Mouse (Mus musculus): Measurements from ENCODE around the gene Dcaf1. TPM values are rescaled to one million over a fixed set of nuclear protein-coding genes. Genes with fewer than 3 reads are reported as not detected.

Dcaf1 gene
- total and polyA plus RNA-seq, 3 experiments = 56.3 to 131 (median 58.7) TPM

DNA sequence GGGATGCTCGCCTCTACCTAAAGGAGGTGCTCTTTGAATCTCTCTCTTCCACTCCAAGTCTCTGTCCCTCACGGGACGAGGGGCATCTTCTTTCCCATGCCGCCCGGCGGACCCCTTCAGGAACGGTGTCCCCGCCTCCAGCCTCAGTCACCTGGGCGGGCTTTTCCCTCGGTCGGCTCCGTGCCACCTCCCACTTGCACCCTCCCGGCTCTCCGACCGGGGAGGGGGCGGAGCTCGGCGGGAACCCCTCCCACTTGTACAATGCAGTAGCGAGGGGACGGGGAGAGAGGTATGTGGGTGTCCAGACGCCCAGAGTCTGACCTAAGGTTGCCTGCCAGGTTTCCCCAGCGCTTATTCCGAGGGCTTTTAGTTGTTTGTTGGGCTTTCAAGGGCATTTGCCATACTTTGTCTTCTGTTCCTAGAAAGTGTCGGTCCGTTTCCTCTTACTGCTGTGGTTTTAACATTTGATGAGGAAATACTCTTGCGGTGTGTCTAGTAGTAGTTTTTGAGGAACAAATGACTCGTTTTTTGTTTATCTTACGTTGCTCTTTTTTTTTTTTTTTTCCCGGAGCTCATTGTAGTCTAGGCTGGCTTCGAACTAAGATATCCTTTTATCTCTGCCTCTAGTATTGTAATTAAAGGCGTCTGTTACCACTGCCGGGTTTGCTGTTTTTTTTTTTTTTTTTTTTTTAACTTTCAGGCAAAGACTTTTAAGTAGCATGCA, 869 bp downstream of the Dcaf1 start (continued):
- TF ChIP-seq USF2 (IDR thresholded peaks at IDR 0.05; ENCODE audit: borderline replicate concordance in 1 of 2, insufficient read depth in 1 of 2, low read depth in 1 of 2, low read length in 2 of 2) = no peak
- TF ChIP-seq ETS1 (IDR thresholded peaks at IDR 0.05; ENCODE audit: low read depth, low read length) = peak; percentile 91
- TF ChIP-seq ZMIZ1 (IDR thresholded peaks at IDR 0.05; ENCODE audit: low read depth, low read length) = no peak; the same call in 1 of the 2 replicates
- peak; percentile 23 for TF ChIP-seq NELFE (IDR thresholded peaks at IDR 0.05; ENCODE audit: low read depth, low read length)
- no peak for TF ChIP-seq RAD21 (IDR thresholded peaks at IDR 0.05; ENCODE audit: low read depth, low read length)
- peak; percentile 46; the same call in 1 of the 2 replicates for TF ChIP-seq TCF12 (IDR thresholded peaks at IDR 0.05; ENCODE audit: low read depth, low read length)
- TF ChIP-seq POLR2A (IDR thresholded peaks at IDR 0.05; ENCODE audit: control insufficient read depth in 1 of 2, insufficient read depth in 1 of 2, low read depth in 1 of 2, low read length in 2 of 2, poor library complexity in 1 of 2) = peak in 1 of 2 experiments; percentile 48; a peak in 2 of 4 replicates
- peak; percentile 100 for TF ChIP-seq ZNF384 (IDR thresholded peaks at IDR 0.05; ENCODE audit: low read depth, low read length)
- TF ChIP-seq RCOR1 (IDR thresholded peaks at IDR 0.05; ENCODE audit: low read depth, low read length) = 0 out of 2 replicates have a peak, but pooled peaks have one; percentile 34
- no peak for TF ChIP-seq POLR2AphosphoS5 (IDR thresholded peaks at IDR 0.05; ENCODE audit: borderline replicate concordance, low read depth, low read length)
- TF ChIP-seq TAL1 (IDR thresholded peaks at IDR 0.05; ENCODE audit: low read length) = no peak
- 0 out of 2 replicates have a peak, but pooled peaks have one; percentile 48 for TF ChIP-seq MYC (IDR thresholded peaks at IDR 0.05; ENCODE audit: low read depth, low read length)
- TF ChIP-seq SIN3A (IDR thresholded peaks at IDR 0.05; ENCODE audit: low read length) = peak; percentile 96
- 0 out of 2 replicates have a peak, but pooled peaks have one; percentile 15 for TF ChIP-seq POLR2AphosphoS2 (IDR thresholded peaks at IDR 0.05; ENCODE audit: low read length)
- no peak for TF ChIP-seq E2F4 (IDR thresholded peaks at IDR 0.05; ENCODE audit: borderline replicate concordance, low read depth, low read length)
- no peak for TF ChIP-seq NRF1 (IDR thresholded peaks at IDR 0.05; ENCODE audit: insufficient read depth, low read depth, low read length, poor library complexity, severe bottlenecking)
- peak; percentile 76 for TF ChIP-seq ELF1 (IDR thresholded peaks at IDR 0.05; ENCODE audit: low read depth, low read length)
- peak; percentile 71 to 77 for TF ChIP-seq EP300 (IDR thresholded peaks at IDR 0.05; ENCODE audit: low read depth in 1 of 2, low read length in 2 of 2)
- TF ChIP-seq ZKSCAN1 (IDR thresholded peaks at IDR 0.05; ENCODE audit: low read depth, low read length) = peak; percentile 59; the same call in 1 of the 2 replicates
- no peak for TF ChIP-seq MAZ (IDR thresholded peaks at IDR 0.05; ENCODE audit: low read depth, low read length)
- peak; percentile 64 for TF ChIP-seq HCFC1 (IDR thresholded peaks at IDR 0.05; ENCODE audit: low read depth, low read length)
- no peak for TF ChIP-seq CHD1 (IDR thresholded peaks at IDR 0.05; ENCODE audit: low read depth, low read length)
- no peak for TF ChIP-seq ZC3H11A (IDR thresholded peaks at IDR 0.05; ENCODE audit: low read depth, low read length)

Data from MEL (cell line).